8 mouse cellular contexts compared by ENCODE assay signal in genomic region chr4:144980811-144981551, GRCm38 (mm10).
A peak's percentile ranks its signal among the peaks of the same experiment; 100 is the strongest.
DNase-seq lines count a peak whose midpoint lies in the region; ATAC-seq lines count a peak whose summit lies in the region.

No protein-coding gene starts in this region.

- no peak overlapping the region for H3K4me2 ChIP-seq in midbrain, embryonic 16.5 days (ENCODE audit: low read length)

- peak; percentile 64 for DNase-seq in CD4-positive, CD25-positive, alpha-beta regulatory T cell, adult 2 months (ENCODE audit: low read depth, low spot score)
- DNase-seq in NIH3T3 (ENCODE audit: low read depth) = peak; percentile 38
- DNase-seq in kidney, postnatal 14 days = peak; percentile 78
- no peak for DNase-seq in layer of hippocampus, postnatal 36 days

- peaks cover 54% of the 10 kb centered on the region; the same call in 1 of the 2 replicates for H3K79me2 ChIP-seq in macrophage (ENCODE audit: inconsistent target)

- WGBS in macrophage (ENCODE audit: missing documents) = 6% methylated on average over 8 of the region's 8 CpGs
- 69% methylated on average over 8 of the region's 8 CpGs for WGBS in midbrain, embryonic 16.5 days

- H3K27ac ChIP-seq in macrophage = peak overlapping the region; percentile 100
- H3K27ac ChIP-seq in midbrain, embryonic 16.5 days (ENCODE audit: low read length) = no peak overlapping the region

- no peaks in the 10 kb centered on the region for H3K27me3 ChIP-seq in midbrain, embryonic 16.5 days (ENCODE audit: control insufficient read depth, insufficient read depth, low read depth, low read length)

- no peak overlapping the region for H3K4me3 ChIP-seq in macrophage (ENCODE audit: inconsistent target)
- no peak overlapping the region for H3K4me3 ChIP-seq in midbrain, embryonic 16.5 days (ENCODE audit: low read depth, low read length)

- ATAC-seq in erythroid progenitor cell, adult 5-6 weeks (replicated peaks; ENCODE audit: low FRiP score, poor library complexity, severe bottlenecking) = peak; percentile 51
- no peak for ATAC-seq in monocyte, adult 5-6 weeks (replicated peaks; ENCODE audit: insufficient number of reproducible peaks, low FRiP score, low TSS enrichment, poor library complexity, severe bottlenecking)
- ATAC-seq in midbrain, embryonic 16.5 days = no peak

- no peaks in the 10 kb centered on the region for H3K4me1 ChIP-seq in midbrain, embryonic 16.5 days (ENCODE audit: control insufficient read depth, insufficient read depth, low read length)

- no peak overlapping the region for H3K9ac ChIP-seq in midbrain, embryonic 16.5 days (ENCODE audit: low read depth, low read length)

- no peaks in the 10 kb centered on the region for H3K9me3 ChIP-seq in midbrain, embryonic 16.5 days (replicated peaks; ENCODE audit: control insufficient read depth, low read length, poor library complexity, severe bottlenecking)

- H3K36me3 ChIP-seq in macrophage (ENCODE audit: inconsistent target) = no peaks in the 10 kb centered on the region
- H3K36me3 ChIP-seq in midbrain, embryonic 16.5 days (ENCODE audit: control insufficient read depth, insufficient read depth, low read length) = peaks cover 2% of the 10 kb centered on the region; the same call in 1 of the 2 replicates

Comparison
In these comparisons a context has a peak if more than half of its experiments do, and no peak if none do; other contexts are left out.
1. DNase-seq: peak in CD4-positive, CD25-positive, alpha-beta regulatory T cell, adult 2 months (single experiment), NIH3T3 (single experiment) and kidney, postnatal 14 days (single experiment); none in layer of hippocampus, postnatal 36 days (0 of 2).